Mouse (Mus musculus): ENCODE data around the gene Itsn1. TPM values are rescaled to one million over a fixed set of nuclear protein-coding genes. Genes with fewer than 3 reads are reported as not detected.

Itsn1 gene
- polyA plus RNA-seq, 2 experiments = 31.4 to 46.8 TPM

DNA sequence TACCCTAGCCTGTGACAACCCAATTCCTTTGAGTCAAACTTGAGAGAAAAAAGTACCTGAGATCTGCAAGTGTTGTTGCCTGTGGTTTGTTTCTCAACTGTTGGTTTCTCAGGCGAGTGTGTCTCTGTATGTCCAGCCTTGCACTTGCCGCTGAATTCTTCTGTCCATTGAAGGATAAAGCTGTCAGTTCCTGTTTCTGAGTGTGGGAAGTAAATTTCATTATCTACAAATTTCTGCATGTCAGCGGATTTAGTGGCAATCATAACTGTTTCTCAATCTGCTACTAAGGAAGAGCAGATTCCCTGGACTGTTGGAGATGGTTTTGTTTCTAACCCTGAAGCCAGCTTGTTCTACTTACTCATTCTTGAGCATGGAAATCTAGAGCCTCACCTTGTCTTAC is 32.7 kb downstream of the Itsn1 start:
- no peaks in the 10 kb centered on the region for H3K9me3 ChIP-seq (ENCODE audit: control insufficient read depth, low read length)
- no peak for ATAC-seq (ENCODE audit: insufficient read depth)
- TF ChIP-seq CTCF (IDR thresholded peaks at IDR 0.05; ENCODE audit: low read depth) (no peak), EP300 (IDR thresholded peaks at IDR 0.05; ENCODE audit: low read depth) (no peak)
- H3K27me3 ChIP-seq (ENCODE audit: control insufficient read depth, insufficient read depth, low read length) = no peaks in the 10 kb centered on the region; the same call in 1 of the 2 replicates
- no peak overlapping the region for H3K27ac ChIP-seq
- H3K36me3 ChIP-seq (replicated peaks; ENCODE audit: control insufficient read depth, insufficient read depth, low read depth) = no peaks in the 10 kb centered on the region
- peaks cover 0 to 5% of the 10 kb centered on the region in 2 experiments; a peak in 1 of 4 replicates for H3K4me1 ChIP-seq (replicated peaks; ENCODE audit: control insufficient read depth in 2 of 2, insufficient read depth in 2 of 2, low read length in 1 of 2)
- H3K9ac ChIP-seq (replicated peaks) = no peak overlapping the region
- no peak for DNase-seq (ENCODE audit: low read depth in 3 of 3, low spot score in 3 of 3)
- H3K4me2 ChIP-seq (ENCODE audit: low read depth) = no peak overlapping the region
- WGBS (ENCODE audit: insufficient replicate concordance) = 18% methylated on average over 3 of the region's 3 CpGs
- no peak overlapping the region for H3K4me3 ChIP-seq (ENCODE audit: insufficient read depth in 1 of 2, low read depth in 2 of 2, low read length in 2 of 2)

DNA sequence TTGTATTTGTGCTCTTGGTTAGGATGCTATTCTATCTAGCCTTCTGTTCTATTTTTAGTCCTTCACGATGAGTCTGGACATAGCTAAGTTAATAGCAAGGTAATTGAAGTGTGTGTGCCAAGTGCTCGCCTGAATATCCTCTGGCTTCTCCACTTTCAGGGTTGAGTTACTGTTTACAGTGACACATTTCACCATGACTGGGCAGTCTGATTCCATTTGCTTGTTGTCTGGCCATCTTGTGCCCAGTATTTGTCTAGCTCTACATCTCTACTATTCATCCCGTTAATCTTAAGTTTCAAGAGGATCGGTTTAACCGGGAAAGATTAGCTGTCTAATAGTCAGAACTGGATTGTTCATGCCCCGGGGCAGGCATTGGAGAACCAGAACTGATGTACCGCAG is 33.4 kb downstream of the Itsn1 start:
- WGBS (ENCODE audit: insufficient replicate concordance) = 68% methylated on average over 7 of the region's 7 CpGs
- H3K9me3 ChIP-seq (ENCODE audit: control insufficient read depth, low read length) = no peaks in the 10 kb centered on the region

DNA sequence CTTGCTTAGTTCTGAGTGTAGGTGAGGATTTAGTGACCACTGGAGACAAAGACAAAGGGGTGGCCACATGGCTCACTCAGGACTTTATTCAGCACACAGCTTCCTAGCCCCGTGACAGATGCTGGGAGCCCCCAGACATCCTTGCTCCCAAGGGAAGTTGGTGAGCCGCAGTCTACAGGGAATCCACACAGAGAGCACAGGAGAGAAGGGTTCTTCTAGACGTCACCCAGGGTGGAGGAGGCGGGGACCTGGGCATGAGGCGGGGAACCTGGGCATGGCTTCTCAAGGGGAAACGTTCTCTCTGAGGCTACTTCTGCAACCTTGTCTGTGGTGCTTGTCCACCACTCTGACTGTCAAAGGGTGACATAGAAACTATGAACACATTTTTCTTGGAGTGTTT is 34.9 kb downstream of the Itsn1 start:
- no peak overlapping the region for H3K9ac ChIP-seq (replicated peaks)
- TF ChIP-seq EP300 (IDR thresholded peaks at IDR 0.05; ENCODE audit: low read depth) (no peak), CTCF (IDR thresholded peaks at IDR 0.05; ENCODE audit: low read depth) (no peak)
- H3K4me2 ChIP-seq (ENCODE audit: low read depth) = no peak overlapping the region
- H3K27ac ChIP-seq = no peak overlapping the region
- peaks cover 0 to 5% of the 10 kb centered on the region in 2 experiments; a peak in 1 of 4 replicates for H3K4me1 ChIP-seq (replicated peaks; ENCODE audit: control insufficient read depth in 2 of 2, insufficient read depth in 2 of 2, low read length in 1 of 2)
- H3K9me3 ChIP-seq (ENCODE audit: control insufficient read depth, low read length) = no peaks in the 10 kb centered on the region
- H3K36me3 ChIP-seq (replicated peaks; ENCODE audit: control insufficient read depth, insufficient read depth, low read depth) = no peaks in the 10 kb centered on the region
- no peak overlapping the region for H3K4me3 ChIP-seq (ENCODE audit: insufficient read depth in 1 of 2, low read depth in 2 of 2, low read length in 2 of 2)
- no peak for DNase-seq (ENCODE audit: low read depth in 3 of 3, low spot score in 3 of 3)
- WGBS (ENCODE audit: insufficient replicate concordance) = 51% methylated on average over 6 of the region's 6 CpGs
- no peak for ATAC-seq (ENCODE audit: insufficient read depth)
- no peaks in the 10 kb centered on the region; the same call in 1 of the 2 replicates for H3K27me3 ChIP-seq (ENCODE audit: control insufficient read depth, insufficient read depth, low read length)

More for the DNA sequence above, 33.4 kb downstream of the Itsn1 start:
- no peak overlapping the region for H3K9ac ChIP-seq (replicated peaks)
- peaks cover 0 to 5% of the 10 kb centered on the region in 2 experiments; a peak in 1 of 4 replicates for H3K4me1 ChIP-seq (replicated peaks; ENCODE audit: control insufficient read depth in 2 of 2, insufficient read depth in 2 of 2, low read length in 1 of 2)
- H3K4me3 ChIP-seq (ENCODE audit: insufficient read depth in 1 of 2, low read depth in 2 of 2, low read length in 2 of 2) = no peak overlapping the region
- DNase-seq (ENCODE audit: low read depth in 3 of 3, low spot score in 3 of 3) (no peak), ATAC-seq (ENCODE audit: insufficient read depth) (no peak)
- no peaks in the 10 kb centered on the region; the same call in 1 of the 2 replicates for H3K27me3 ChIP-seq (ENCODE audit: control insufficient read depth, insufficient read depth, low read length)
- H3K27ac ChIP-seq = no peak overlapping the region
- no peak overlapping the region for H3K4me2 ChIP-seq (ENCODE audit: low read depth)
- TF ChIP-seq EP300 (IDR thresholded peaks at IDR 0.05; ENCODE audit: low read depth) (no peak), CTCF (IDR thresholded peaks at IDR 0.05; ENCODE audit: low read depth) (no peak)
- H3K36me3 ChIP-seq (replicated peaks; ENCODE audit: control insufficient read depth, insufficient read depth, low read depth) = no peaks in the 10 kb centered on the region

DNA sequence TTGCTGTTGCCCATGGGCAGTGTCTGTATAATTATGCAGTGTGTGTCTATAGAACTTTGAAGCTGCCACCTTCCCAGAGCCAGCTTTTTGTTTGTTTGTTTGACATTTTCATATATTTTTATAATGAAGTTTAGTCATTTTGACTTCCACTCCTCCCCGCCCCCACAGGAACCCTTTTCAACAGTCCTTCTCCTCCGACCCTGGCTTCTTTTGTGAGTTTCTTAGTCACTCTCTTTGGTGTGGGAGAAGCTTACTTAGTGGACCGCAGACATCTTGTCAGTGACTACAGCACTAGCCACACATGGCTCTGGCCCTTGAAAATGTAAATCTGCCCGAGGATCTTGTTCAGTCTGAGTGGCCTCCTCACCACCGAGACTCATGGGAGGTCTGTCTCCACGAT is 35.3 kb downstream of the Itsn1 start:
- 65% methylated on average over 6 of the region's 6 CpGs for WGBS (ENCODE audit: insufficient replicate concordance)
- H3K27ac ChIP-seq = no peak overlapping the region
- ATAC-seq (ENCODE audit: insufficient read depth) = no peak
- no peaks in the 10 kb centered on the region; the same call in 1 of the 2 replicates for H3K27me3 ChIP-seq (ENCODE audit: control insufficient read depth, insufficient read depth, low read length)
- TF ChIP-seq CTCF (IDR thresholded peaks at IDR 0.05; ENCODE audit: low read depth) (no peak), EP300 (IDR thresholded peaks at IDR 0.05; ENCODE audit: low read depth) (no peak)
- H3K4me2 ChIP-seq (ENCODE audit: low read depth) = no peak overlapping the region
- no peaks in the 10 kb centered on the region for H3K36me3 ChIP-seq (replicated peaks; ENCODE audit: control insufficient read depth, insufficient read depth, low read depth)
- H3K9me3 ChIP-seq (ENCODE audit: control insufficient read depth, low read length) = no peaks in the 10 kb centered on the region
- no peak overlapping the region for H3K9ac ChIP-seq (replicated peaks)
- no peak overlapping the region for H3K4me3 ChIP-seq (ENCODE audit: insufficient read depth in 1 of 2, low read depth in 2 of 2, low read length in 2 of 2)
- H3K4me1 ChIP-seq (replicated peaks; ENCODE audit: control insufficient read depth in 2 of 2, insufficient read depth in 2 of 2, low read length in 1 of 2) = peaks cover 0 to 5% of the 10 kb centered on the region in 2 experiments; a peak in 1 of 4 replicates
- DNase-seq (ENCODE audit: low read depth in 3 of 3, low spot score in 3 of 3) = no peak

DNA sequence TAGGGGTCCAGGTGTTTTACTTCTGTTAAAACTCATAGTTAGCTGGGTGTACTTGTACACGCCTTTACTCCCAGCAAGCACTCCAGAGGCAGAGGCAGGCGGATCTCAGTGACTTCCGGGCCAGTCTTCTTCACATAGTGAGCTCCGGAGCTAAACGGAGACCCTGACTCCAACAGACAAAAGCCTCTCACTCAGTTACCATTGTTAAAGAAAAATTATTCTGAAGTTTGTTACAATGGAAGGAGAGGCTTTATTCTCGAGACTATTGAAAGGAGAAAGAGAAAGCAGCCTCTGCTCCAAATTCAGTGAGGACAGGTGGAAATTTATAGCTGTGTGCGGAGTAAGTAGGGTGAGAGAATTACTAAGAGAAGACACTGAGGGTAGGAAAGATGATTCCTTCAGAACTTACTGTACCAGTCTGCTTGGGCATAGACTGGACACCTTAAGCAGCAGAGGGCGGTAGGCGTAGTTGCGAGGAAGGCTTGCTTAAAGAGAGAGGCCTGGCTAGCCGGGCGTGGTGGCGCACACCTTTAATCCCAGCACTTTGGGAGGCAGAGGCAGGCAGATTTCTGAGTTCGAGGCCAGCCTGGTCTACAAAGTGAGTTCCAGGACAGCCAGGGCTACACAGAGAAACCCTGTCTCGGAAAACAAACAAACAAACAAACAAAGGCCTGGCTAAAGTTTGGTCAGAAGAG is 36.2 kb downstream of the Itsn1 start:
- Histone ChIP-seq H3K9me3 (ENCODE audit: control insufficient read depth, low read length) (no peaks in the 10 kb centered on the region), H3K36me3 (replicated peaks; ENCODE audit: control insufficient read depth, insufficient read depth, low read depth) (no peaks in the 10 kb centered on the region), H3K4me2 (ENCODE audit: low read depth) (no peak overlapping the region), H3K4me1 (replicated peaks; ENCODE audit: control insufficient read depth in 2 of 2, insufficient read depth in 2 of 2, low read length in 1 of 2) (peaks cover 0 to 5% of the 10 kb centered on the region in 2 experiments; a peak in 1 of 4 replicates), H3K27me3 (ENCODE audit: control insufficient read depth, insufficient read depth, low read length) (no peaks in the 10 kb centered on the region; the same call in 1 of the 2 replicates), H3K27ac (no peak overlapping the region), H3K9ac (replicated peaks) (no peak overlapping the region), H3K4me3 (ENCODE audit: insufficient read depth in 1 of 2, low read depth in 2 of 2, low read length in 2 of 2) (no peak overlapping the region)
- ATAC-seq (ENCODE audit: insufficient read depth) = no peak
- TF ChIP-seq CTCF (IDR thresholded peaks at IDR 0.05; ENCODE audit: low read depth) (no peak), EP300 (IDR thresholded peaks at IDR 0.05; ENCODE audit: low read depth) (no peak)
- DNase-seq (ENCODE audit: low read depth in 3 of 3, low spot score in 3 of 3) = no peak
- 78% methylated on average over 15 of the region's 15 CpGs for WGBS (ENCODE audit: insufficient replicate concordance)

Data from liver, embryonic 14.5 days (tissue).